ENCODE assay signal across 8 mouse cellular contexts in genomic region chr17:88530236-88530619, GRCm38 (mm10). TPM values are rescaled to one million over a fixed set of nuclear protein-coding genes. Genes with fewer than 3 reads are reported as not detected.
DNase-seq lines count a peak whose midpoint lies in the region; ATAC-seq and TF ChIP-seq lines count a peak whose summit lies in the region.

No protein-coding gene starts in this region.

- H3K9me3 ChIP-seq in heart, embryonic 13.5 days, result no peaks in the 10 kb centered on the region
- no peaks in the 10 kb centered on the region for H3K9me3 ChIP-seq in G1E (replicated peaks)
- H3K9me3 ChIP-seq in forebrain, embryonic 11.5 days (ENCODE audit: control insufficient read depth, low read length), result no peaks in the 10 kb centered on the region
- H3K9me3 ChIP-seq in liver, embryonic 12.5 days (replicated peaks), result no peaks in the 10 kb centered on the region

- peak overlapping the region; percentile 79 for H3K4me3 ChIP-seq in heart, embryonic 13.5 days
- H3K4me3 ChIP-seq in G1E (ENCODE audit: low read depth, low read length), result peak overlapping the region; percentile 83
- H3K4me3 ChIP-seq in forebrain, embryonic 11.5 days (ENCODE audit: low read depth, low read length), result peak overlapping the region; percentile 60
- peak overlapping the region; percentile 85 for H3K4me3 ChIP-seq in liver, embryonic 12.5 days

- peaks cover 2% of the 10 kb centered on the region for H3K27me3 ChIP-seq in heart, embryonic 13.5 days (replicated peaks)
- H3K27me3 ChIP-seq in G1E (ENCODE audit: insufficient read depth, low read length), result no peaks in the 10 kb centered on the region
- H3K27me3 ChIP-seq in forebrain, embryonic 11.5 days (ENCODE audit: control insufficient read depth, insufficient read depth, low read length), result no peaks in the 10 kb centered on the region
- 0 out of 2 replicates have a peak, but pooled peaks cover 3% of the 10 kb centered on the region for H3K27me3 ChIP-seq in liver, embryonic 12.5 days (replicated peaks)

- 2% methylated on average over 14 of the region's 14 CpGs for WGBS in heart, embryonic 13.5 days
- 0% methylated on average over 14 of the region's 14 CpGs for WGBS in forebrain, embryonic 11.5 days
- WGBS in liver, embryonic 12.5 days (ENCODE audit: insufficient replicate concordance), result 0% methylated on average over 14 of the region's 14 CpGs

- DNase-seq in heart, postnatal 14 days, result no peak
- DNase-seq in G1E (ENCODE audit: low spot score), result no peak
- no peak for DNase-seq in forebrain, embryonic 11.5 days (ENCODE audit: low spot score)
- DNase-seq in ovary, postnatal 36 days (ENCODE audit: low spot score), result no peak
- DNase-seq in gastrocnemius, postnatal 10 days, result no peak

- H3K9ac ChIP-seq in heart, embryonic 13.5 days, result peak overlapping the region; percentile 90
- peak overlapping the region; percentile 49 for H3K9ac ChIP-seq in forebrain, embryonic 11.5 days (ENCODE audit: low read length)
- peak overlapping the region; percentile 84 for H3K9ac ChIP-seq in liver, embryonic 12.5 days

- intact Hi-C loops in heart, postnatal 14 days (cut with DNase I), result loop anchor here (1.0 kb wide), 1 partner anchor 111 kb away; no protein-coding TSS in a partner anchor

- H3K27ac ChIP-seq in heart, embryonic 13.5 days (replicated peaks), result peak overlapping the region; percentile 72
- peak overlapping the region; percentile 32; the same call in 1 of the 2 replicates for H3K27ac ChIP-seq in forebrain, embryonic 11.5 days (ENCODE audit: low read depth, low read length)
- peak overlapping the region; percentile 69 for H3K27ac ChIP-seq in liver, embryonic 12.5 days

- no peaks in the 10 kb centered on the region for H3K36me3 ChIP-seq in heart, embryonic 13.5 days
- H3K36me3 ChIP-seq in G1E (replicated peaks), result peaks cover 11% of the 10 kb centered on the region
- no peaks in the 10 kb centered on the region for H3K36me3 ChIP-seq in forebrain, embryonic 11.5 days (ENCODE audit: control insufficient read depth, insufficient read depth, low read length)
- no peaks in the 10 kb centered on the region for H3K36me3 ChIP-seq in liver, embryonic 12.5 days

- peaks cover 13% of the 10 kb centered on the region for H3K4me1 ChIP-seq in heart, embryonic 13.5 days
- H3K4me1 ChIP-seq in G1E (ENCODE audit: insufficient read depth, low read depth, low read length), result peaks cover 24% of the 10 kb centered on the region
- H3K4me1 ChIP-seq in forebrain, embryonic 11.5 days (replicated peaks; ENCODE audit: control insufficient read depth, insufficient read depth, low read length), result 0 out of 2 replicates have a peak, but pooled peaks cover 2% of the 10 kb centered on the region
- peaks cover 22% of the 10 kb centered on the region for H3K4me1 ChIP-seq in liver, embryonic 12.5 days

- H3K4me2 ChIP-seq in heart, embryonic 13.5 days, result peak overlapping the region; percentile 78
- peak overlapping the region; percentile 77 for H3K4me2 ChIP-seq in forebrain, embryonic 11.5 days (ENCODE audit: low read depth, low read length, severe bottlenecking)
- peak overlapping the region; percentile 95 for H3K4me2 ChIP-seq in liver, embryonic 12.5 days

- peak; percentile 59 for ATAC-seq in heart, embryonic 13.5 days (ENCODE audit: extremely low read depth, insufficient number of reproducible peaks, low FRiP score, low TSS enrichment)
- peak; percentile 9; the same call in 1 of the 2 replicates for ATAC-seq in G1E (ENCODE audit: extremely low read depth, insufficient number of reproducible peaks, low FRiP score, poor library complexity, severe bottlenecking)
- ATAC-seq in forebrain, embryonic 11.5 days (replicated peaks; ENCODE audit: low FRiP score), result no peak
- peak; percentile 71 for ATAC-seq in liver, embryonic 12.5 days
- ATAC-seq in activated CD4-positive, CD25-positive, alpha-beta regulatory T cell, adult 4 months, result no peak

- TF ChIP-seq CTCF in G1E (IDR thresholded peaks at IDR 0.05; ENCODE audit: low read depth, low read length), result no peak

RNA-seq across cellular contexts. Expression of gene Ppp1r21, which starts 0.3 kb away (rescaled TPM):
- 13.1 and 13.5 TPM in 2 replicates for polyA plus RNA-seq in heart, embryonic 13.5 days (2015; fragmentation: Nextera tagmentation; extraction: Ambion mirVana)
- 10 to 100 TPM; 11.4 to 12.3 TPM for total RNA-seq in heart, postnatal 14 days (2021)
- total RNA-seq in G1E (2014; fragmentation: Nextera tagmentation), result 31.8 and 34.3 TPM in 2 replicates
- total RNA-seq in G1E (2017), result 31.0 and 33.5 TPM in 2 replicates
- polyA plus RNA-seq in G1E (2012), result 3.4 and 4.6 TPM in 2 replicates
- polyA plus RNA-seq in forebrain, embryonic 11.5 days (2014; fragmentation: Nextera tagmentation; extraction: Ambion mirVana), result 23.8 and 29.4 TPM in 2 replicates
- polyA plus RNA-seq in liver, embryonic 12.5 days (2016; fragmentation: Nextera tagmentation; extraction: Ambion mirVana), result 8.8 and 11.2 TPM in 2 replicates
- polyA plus RNA-seq in activated CD4-positive, CD25-positive, alpha-beta regulatory T cell, adult 4 months (2017; shearing (Covaris generic)), result 10 to 100 TPM; 21.8 to 34.3 TPM
- total RNA-seq in gastrocnemius, postnatal 10 days (2021), result 10 to 100 TPM in 1 of 2 experiments, 1 to 10 TPM in 1; 9.4 to 15.6 TPM

Comparison
In these comparisons a context has a peak if more than half of its experiments do, and no peak if none do; other contexts are left out.
1. ATAC-seq: peak in heart, embryonic 13.5 days (single experiment), G1E (single experiment) and liver, embryonic 12.5 days (single experiment); none in forebrain, embryonic 11.5 days (single experiment) and activated CD4-positive, CD25-positive, alpha-beta regulatory T cell, adult 4 months (single experiment).
2. Peak in every context shown above with its lines, with median percentiles within 50 percentile points of each other: H3K27ac ChIP-seq, H3K4me2 ChIP-seq, H3K4me3 ChIP-seq and H3K9ac ChIP-seq.